Mouse (Mus musculus) WW6 (cell line): ENCODE results near the gene Gm15091.
"Not testable (repeated sequence)": the region's sequence is repeated elsewhere in the genome, so short reads cannot be mapped to it uniquely, and the experiment has no call there.

Experiments
- DNase-seq: peaks from one replicate; pipeline ENCODE4 v3.0.0-alpha.2; 2013; ENCODE audit warnings: low read depth, low spot score

Gene Gm15091

GRCm38 (mm10) chrX:149941355-149941754, at the start of gene Gm15091:
TSS of gene Gm15091 (plus strand) at chrX:149941655.
- not testable (repeated sequence) for DNase-seq
